ENCODE assay signal across 10 mouse cellular contexts in genomic region chr2:122194509-122194929, GRCm38 (mm10). TPM values are rescaled to one million over a fixed set of nuclear protein-coding genes. Genes with fewer than 3 reads are reported as not detected.
DNase-seq lines count a peak whose midpoint lies in the region; ATAC-seq and TF ChIP-seq lines count a peak whose summit lies in the region.
"Had no signal": no experiment of that assay in that cellular context is flagged by ENCODE, and none has a peak within 500 bp of the region (broad histone marks: within the 10 kb centered on the region; RNA-seq: fewer than 3 reads in every experiment).

No protein-coding gene starts in this region.

- H3K27ac ChIP-seq in cerebellum, adult 2 months (ENCODE audit: insufficient read depth, low read length), result no peak overlapping the region
- H3K27ac ChIP-seq in midbrain, embryonic 11.5 days (ENCODE audit: low read depth, low read length), result no peak overlapping the region
- no peak overlapping the region for H3K27ac ChIP-seq in midbrain, embryonic 10.5 days (replicated peaks)
- H3K27ac ChIP-seq in liver, embryonic 11.5 days (ENCODE audit: low read depth, low read length), result no peak overlapping the region

- TF ChIP-seq CTCF in cerebellum, adult 2 months (IDR thresholded peaks at IDR 0.05; ENCODE audit: borderline replicate concordance, insufficient read depth, low read depth, low read length), result peak; percentile 56

- H3K27me3 ChIP-seq in cerebellum, adult 2 months (ENCODE audit: control insufficient read depth, insufficient read depth, low read length), result no peaks in the 10 kb centered on the region
- no peaks in the 10 kb centered on the region for H3K27me3 ChIP-seq in midbrain, embryonic 11.5 days (ENCODE audit: control insufficient read depth, insufficient read depth, low read length)
- H3K27me3 ChIP-seq in midbrain, embryonic 10.5 days (ENCODE audit: low read depth, poor library complexity, severe bottlenecking), result no peaks in the 10 kb centered on the region
- H3K27me3 ChIP-seq in liver, embryonic 11.5 days (replicated peaks; ENCODE audit: control insufficient read depth, insufficient read depth, low read length), result no peaks in the 10 kb centered on the region

- no peaks in the 10 kb centered on the region for H3K36me3 ChIP-seq in midbrain, embryonic 11.5 days (ENCODE audit: control insufficient read depth, insufficient read depth, low read length)
- no peaks in the 10 kb centered on the region for H3K36me3 ChIP-seq in midbrain, embryonic 10.5 days
- no peaks in the 10 kb centered on the region for H3K36me3 ChIP-seq in liver, embryonic 11.5 days (ENCODE audit: control insufficient read depth, insufficient read depth, low read length)

- ATAC-seq in midbrain, embryonic 11.5 days (ENCODE audit: low FRiP score), result no peak
- peak; percentile 49; the same call in 1 of the 2 replicates for ATAC-seq in liver, embryonic 11.5 days (replicated peaks; ENCODE audit: low FRiP score)

- H3K9me3 ChIP-seq in midbrain, embryonic 11.5 days (ENCODE audit: control insufficient read depth, low read length), result no peaks in the 10 kb centered on the region
- H3K9me3 ChIP-seq in midbrain, embryonic 10.5 days (replicated peaks), result no peaks in the 10 kb centered on the region
- no peaks in the 10 kb centered on the region for H3K9me3 ChIP-seq in liver, embryonic 11.5 days (ENCODE audit: control insufficient read depth, low read length)

- H3K4me3 ChIP-seq in cerebellum, adult 2 months (replicated peaks; ENCODE audit: insufficient read depth, low read depth, low read length), result no peak overlapping the region
- no peak overlapping the region for H3K4me3 ChIP-seq in midbrain, embryonic 11.5 days (ENCODE audit: low read depth, low read length)
- no peak overlapping the region for H3K4me3 ChIP-seq in midbrain, embryonic 10.5 days
- H3K4me3 ChIP-seq in liver, embryonic 11.5 days (ENCODE audit: low read depth, low read length), result no peak overlapping the region

- no peak overlapping the region for H3K9ac ChIP-seq in midbrain, embryonic 11.5 days (ENCODE audit: low read length)
- no peak overlapping the region for H3K9ac ChIP-seq in liver, embryonic 11.5 days (ENCODE audit: low read depth, low read length)

- TF ChIP-seq POLR2A in cerebellum, adult 2 months (IDR thresholded peaks at IDR 0.05; ENCODE audit: borderline replicate concordance, insufficient read depth, low read length), result no peak

- WGBS in cerebellum, adult 2 months, result 5% methylated on average over 1 of the region's 1 CpGs
- WGBS in midbrain, embryonic 11.5 days, result 71% methylated on average over 1 of the region's 1 CpGs
- WGBS in midbrain, embryonic 10.5 days, result 67% methylated on average over 1 of the region's 1 CpGs
- WGBS in liver, embryonic 11.5 days, result 52% methylated on average over 1 of the region's 1 CpGs

- no peak overlapping the region for H3K4me2 ChIP-seq in midbrain, embryonic 11.5 days
- no peak overlapping the region for H3K4me2 ChIP-seq in liver, embryonic 11.5 days

- peak; percentile 12 to 43 for DNase-seq in cerebellum, adult 2 months
- no peak for DNase-seq in cerebellum, postnatal 36 days
- peak; percentile 84 for DNase-seq in midbrain, embryonic 11.5 days (ENCODE audit: low spot score, missing footprints)
- DNase-seq in midbrain, embryonic 10.5 days (ENCODE audit: low spot score), result no peak
- DNase-seq in frontal cortex, postnatal 10 days (ENCODE audit: low spot score in 2 of 2), result peak; percentile 9 to 12
- no peak for DNase-seq in liver, embryonic 11.5 days (ENCODE audit: low spot score)
- peak; percentile 36 to 50 for DNase-seq in right cerebral cortex, postnatal 10 days (ENCODE audit: low spot score in 2 of 2)
- DNase-seq in gastrocnemius, postnatal 25 days, result no peak

- H3K4me1 ChIP-seq in cerebellum, adult 2 months (ENCODE audit: control insufficient read depth, insufficient read depth, low read length), result no peaks in the 10 kb centered on the region
- no peaks in the 10 kb centered on the region for H3K4me1 ChIP-seq in midbrain, embryonic 11.5 days (ENCODE audit: control insufficient read depth, insufficient read depth, low read length)
- no peaks in the 10 kb centered on the region for H3K4me1 ChIP-seq in midbrain, embryonic 10.5 days
- H3K4me1 ChIP-seq in liver, embryonic 11.5 days (replicated peaks; ENCODE audit: control insufficient read depth, insufficient read depth, low read length), result no peaks in the 10 kb centered on the region

RNA-seq across cellular contexts. Expression of gene Terb2, which starts 8.4 kb away (rescaled TPM):
- not detected in 2 replicates for polyA plus RNA-seq in cerebellum, adult 2 months (2012; rRNA removed)
- polyA plus RNA-seq in midbrain, embryonic 11.5 days (2014; fragmentation: Nextera tagmentation; extraction: Ambion mirVana), result not detected in 2 replicates
- not detected in 2 replicates for polyA plus RNA-seq in midbrain, embryonic 10.5 days (2016; fragmentation: Nextera tagmentation; extraction: Ambion mirVana)
- polyA plus RNA-seq in liver, embryonic 11.5 days (2014; fragmentation: Nextera tagmentation; extraction: Ambion mirVana), result not detected in 2 replicates
- not detected for total RNA-seq in gastrocnemius, postnatal 25 days (2021)
- polyA plus RNA-seq: C2C12; gonadal fat pad, adult 2 months had no signal

RNA-seq across cellular contexts. Expression of gene Patl2, which starts 8.5 kb away (rescaled TPM):
- 0.19 and 0.21 TPM in 2 replicates for polyA plus RNA-seq in cerebellum, adult 2 months (2012; rRNA removed)
- polyA plus RNA-seq in midbrain, embryonic 11.5 days (2014; fragmentation: Nextera tagmentation; extraction: Ambion mirVana), result not detected in 2 replicates
- polyA plus RNA-seq in midbrain, embryonic 10.5 days (2016; fragmentation: Nextera tagmentation; extraction: Ambion mirVana), result not detected in 2 replicates
- polyA plus RNA-seq in liver, embryonic 11.5 days (2014; fragmentation: Nextera tagmentation; extraction: Ambion mirVana), result 0.15 TPM in 1 of 2 replicates, not detected in the other
- total RNA-seq in gastrocnemius, postnatal 25 days (2021), result not detected
- polyA plus RNA-seq: C2C12 had no signal

RNA-seq across cellular contexts. Expression of gene Trim69, which starts 34.0 kb away (rescaled TPM):
- polyA plus RNA-seq in cerebellum, adult 2 months (2012; rRNA removed), result not detected in 2 replicates
- polyA plus RNA-seq in midbrain, embryonic 11.5 days (2014; fragmentation: Nextera tagmentation; extraction: Ambion mirVana), result not detected in 2 replicates
- not detected in 2 replicates for polyA plus RNA-seq in midbrain, embryonic 10.5 days (2016; fragmentation: Nextera tagmentation; extraction: Ambion mirVana)
- polyA plus RNA-seq in liver, embryonic 11.5 days (2014; fragmentation: Nextera tagmentation; extraction: Ambion mirVana), result 0.17 TPM in 1 of 2 replicates, not detected in the other
- total RNA-seq in gastrocnemius, postnatal 25 days (2021), result not detected

RNA-seq across cellular contexts. Expression of gene Sord, which starts 40.0 kb away (rescaled TPM):
- 20.3 and 22.9 TPM in 2 replicates for polyA plus RNA-seq in cerebellum, adult 2 months (2012; rRNA removed)
- 34.2 and 38.1 TPM in 2 replicates for polyA plus RNA-seq in midbrain, embryonic 11.5 days (2014; fragmentation: Nextera tagmentation; extraction: Ambion mirVana)
- 29.5 and 34.3 TPM in 2 replicates for polyA plus RNA-seq in midbrain, embryonic 10.5 days (2016; fragmentation: Nextera tagmentation; extraction: Ambion mirVana)
- polyA plus RNA-seq in liver, embryonic 11.5 days (2014; fragmentation: Nextera tagmentation; extraction: Ambion mirVana), result 172 and 180 TPM in 2 replicates
- total RNA-seq in gastrocnemius, postnatal 25 days (2021), result 10 to 100 TPM; 37.8 to 39.9 TPM

RNA-seq across cellular contexts. Expression of gene B2m, which starts 47.0 kb away (rescaled TPM):
- polyA plus RNA-seq in cerebellum, adult 2 months (2012; rRNA removed), result 146 and 152 TPM in 2 replicates
- 124 and 131 TPM in 2 replicates for polyA plus RNA-seq in midbrain, embryonic 11.5 days (2014; fragmentation: Nextera tagmentation; extraction: Ambion mirVana)
- 101 and 106 TPM in 2 replicates for polyA plus RNA-seq in midbrain, embryonic 10.5 days (2016; fragmentation: Nextera tagmentation; extraction: Ambion mirVana)
- 311 and 321 TPM in 2 replicates for polyA plus RNA-seq in liver, embryonic 11.5 days (2014; fragmentation: Nextera tagmentation; extraction: Ambion mirVana)
- 100 to 1,000 TPM in 1 of 2 experiments, 10 to 100 TPM in 1; 61.7 to 111 TPM for total RNA-seq in gastrocnemius, postnatal 25 days (2021)

Comparison
In these comparisons a context has a peak if more than half of its experiments do, and no peak if none do; other contexts are left out.
1. DNase-seq: peak in cerebellum, adult 2 months (2 of 2), midbrain, embryonic 11.5 days (single experiment), frontal cortex, postnatal 10 days (2 of 2) and right cerebral cortex, postnatal 10 days (2 of 2); none in cerebellum, postnatal 36 days (0 of 2), midbrain, embryonic 10.5 days (single experiment), liver, embryonic 11.5 days (single experiment) and gastrocnemius, postnatal 25 days (single experiment).